Mouse (Mus musculus) Patski (cell line): ENCODE data around the gene Lrrc41. TPM values are rescaled to one million over a fixed set of nuclear protein-coding genes. Genes with fewer than 3 reads are reported as not detected.

ENCODE experiments used
- ATAC-seq: fragments of 100-300 bp; one replicate; pipeline ENCODE4 v1.8.0; 2021
- CTCF ChIA-PET: fragments of 350-600 bp; sonication (Branson Sonifier 250); formaldehyde crosslinking; loops from one replicate; lab custom pipeline; 2022; ENCODE audit warnings: inconsistent platforms; lab: Charles Lee
- POLR2A ChIA-PET: fragments of 350-600 bp; sonication (Branson Sonifier 250); formaldehyde crosslinking; loops from one replicate; lab custom pipeline; 2022; ENCODE audit warnings: antibody characterized with exemption, inconsistent platforms; lab: Charles Lee
- DNase-seq: peaks from one replicate; pipeline ENCODE4 v3.0.0-alpha.2; 2011; ENCODE audit warnings: low read depth, low spot score
- H3K27me3 ChIP-seq: fragments of 371-371 bp; one replicate; pipeline ENCODE4 v1.5.1; 2021
- CTCF ChIP-seq: fragments of 100-300 bp; IDR thresholded peaks from one replicate; pipeline ENCODE4 v1.5.1; 2021
- in situ Hi-C: fragments of 300-500 bp; cut with MboI; formaldehyde crosslinking; loops from 3 replicates; pipeline ENCODE4 v1.11.1; 2018; ENCODE audit warnings: low pct_unique_long_range_greater_than_20kb, mixed read lengths
- polyA plus RNA-seq: library from polyadenylated mRNA; unstranded; gene quantifications from one replicate; pipeline ENCODE4 v1.2.3, GENCODE M21; 2021

Gene Lrrc41
- 58.3 TPM for polyA plus RNA-seq

DNA sequence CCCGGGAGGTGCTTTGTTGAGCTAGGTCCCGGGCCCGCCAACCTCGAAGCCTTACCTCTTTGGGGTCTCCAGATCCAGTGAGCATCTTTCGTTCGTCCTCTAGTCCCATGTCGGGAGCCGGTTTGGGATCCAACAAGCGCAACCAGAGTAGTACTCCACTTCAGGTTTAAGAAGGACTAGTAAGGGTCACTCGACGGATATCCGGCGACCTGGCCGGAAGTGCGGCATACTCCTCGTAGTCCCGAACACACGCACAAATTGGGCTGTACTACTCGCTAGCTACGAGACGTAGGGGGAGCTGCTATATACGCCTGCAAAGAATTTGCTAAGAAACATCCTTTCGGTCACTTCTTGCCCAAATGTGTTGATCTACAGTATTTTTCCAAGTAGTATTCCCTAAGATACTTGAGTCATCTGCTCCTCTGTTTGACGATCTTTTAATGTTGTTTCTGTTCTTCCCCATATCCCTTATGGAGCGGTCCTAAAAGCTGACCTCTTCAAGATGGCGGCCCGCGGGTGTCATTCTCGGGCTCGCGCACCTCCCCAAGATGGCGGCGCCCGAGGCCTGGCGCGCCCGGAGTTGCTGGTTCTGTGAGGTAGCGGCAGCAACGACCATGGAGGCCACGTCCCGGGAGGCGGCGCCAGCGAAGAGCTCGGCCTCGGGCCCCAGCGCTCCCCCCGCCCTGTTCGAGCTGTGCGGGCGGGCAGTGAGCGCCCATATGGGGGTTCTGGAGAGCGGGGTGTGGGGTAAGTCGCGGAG is at the start of gene Lrrc41, which contains the start of gene Uqcrh:
TSS of gene Lrrc41 (plus strand) at position 409 of the 760 bp plus-strand sequence.
TSS of gene Uqcrh (minus strand) at position 211 of the 760 bp plus-strand sequence.
- ATAC-seq (peak; percentile 72), DNase-seq (peak; percentile 91)
- CTCF ChIA-PET: interaction anchor here (1.3 kb wide), 2 partner anchors 25 to 33 kb away, joined by 3 read pairs; no protein-coding TSS in a partner anchor
- POLR2A ChIA-PET: no interaction called here
- TF ChIP-seq CTCF: no peak
- H3K27me3 ChIP-seq: no peaks in the 10 kb centered on the region
- in situ Hi-C loops: no loop called here

DNA sequence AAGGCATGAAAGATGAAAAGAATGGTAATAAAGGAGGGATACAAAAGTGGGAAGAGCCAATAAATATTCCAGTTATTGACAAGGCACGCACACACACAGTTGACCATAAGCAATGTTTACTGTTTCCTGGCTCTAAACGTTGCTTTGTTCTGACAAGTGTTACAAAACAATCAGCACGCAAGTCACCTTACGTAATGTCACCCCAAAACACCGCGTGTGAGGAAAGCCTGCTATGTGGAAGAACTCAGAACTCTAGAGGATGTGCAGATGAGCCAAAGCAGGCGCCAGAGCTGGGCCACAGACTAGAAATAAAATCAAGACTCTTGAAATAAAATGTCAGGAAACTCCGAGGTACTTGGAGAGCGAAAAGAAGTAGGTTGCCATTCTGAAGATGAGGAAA is 42.2 kb upstream of the Lrrc41 start:
- DNase-seq: no peak
- no peak for TF ChIP-seq CTCF
- CTCF ChIA-PET: interaction anchor here (1.4 kb wide), 1 partner anchor 10 kb away, joined by 5 read pairs; no protein-coding TSS in a partner anchor
- no peak for ATAC-seq
- POLR2A ChIA-PET: no interaction called here
- in situ Hi-C loops: no loop called here
- H3K27me3 ChIP-seq: no peaks in the 10 kb centered on the region

DNA sequence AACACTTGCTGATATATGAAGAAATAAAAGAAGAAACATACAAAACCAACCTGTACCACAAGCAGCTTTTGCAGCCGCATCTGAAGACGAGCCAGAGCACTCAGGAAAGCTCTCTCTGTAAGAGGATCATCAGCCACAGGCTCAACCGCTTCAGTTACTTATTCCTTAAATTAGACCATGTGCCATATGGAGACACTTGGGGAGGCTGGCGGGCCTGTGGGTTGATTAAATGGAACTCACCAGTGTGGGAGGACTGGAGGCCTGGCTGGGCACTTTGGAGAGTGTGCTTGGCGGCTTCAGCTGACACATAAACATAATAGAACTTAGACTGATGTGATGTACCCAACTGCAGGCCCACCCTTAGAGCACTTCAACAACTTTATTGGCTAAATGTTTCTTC is 41.7 kb upstream of the Lrrc41 start:
- no peak for TF ChIP-seq CTCF
- POLR2A ChIA-PET: no interaction called here
- CTCF ChIA-PET: interaction anchor here (1.4 kb wide), 1 partner anchor 9 kb away, joined by 5 read pairs; no protein-coding TSS in a partner anchor
- no peak for DNase-seq
- no peak for ATAC-seq
- in situ Hi-C loops: no loop called here
- H3K27me3 ChIP-seq: no peaks in the 10 kb centered on the region

DNA sequence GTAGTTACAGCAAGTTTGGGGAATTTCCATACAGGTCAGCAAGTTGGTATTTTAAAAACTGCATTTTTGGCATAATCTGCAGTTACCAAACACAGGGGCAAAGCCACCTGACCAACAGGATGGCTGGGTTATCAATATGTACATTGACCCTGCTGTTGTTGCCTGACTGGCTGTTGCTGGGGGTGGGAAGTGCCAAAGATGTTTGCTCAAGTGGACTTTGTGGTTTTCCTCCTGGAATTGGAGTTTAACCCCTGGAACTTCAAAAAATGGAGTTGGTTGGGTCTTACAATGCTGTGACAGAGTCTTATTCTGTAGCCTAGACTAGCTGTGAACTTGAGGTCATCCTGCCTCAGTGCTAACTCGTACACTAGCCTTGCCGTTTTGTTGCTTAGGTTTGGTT is 34.6 kb upstream of the Lrrc41 start:
- no peaks in the 10 kb centered on the region for H3K27me3 ChIP-seq

DNA sequence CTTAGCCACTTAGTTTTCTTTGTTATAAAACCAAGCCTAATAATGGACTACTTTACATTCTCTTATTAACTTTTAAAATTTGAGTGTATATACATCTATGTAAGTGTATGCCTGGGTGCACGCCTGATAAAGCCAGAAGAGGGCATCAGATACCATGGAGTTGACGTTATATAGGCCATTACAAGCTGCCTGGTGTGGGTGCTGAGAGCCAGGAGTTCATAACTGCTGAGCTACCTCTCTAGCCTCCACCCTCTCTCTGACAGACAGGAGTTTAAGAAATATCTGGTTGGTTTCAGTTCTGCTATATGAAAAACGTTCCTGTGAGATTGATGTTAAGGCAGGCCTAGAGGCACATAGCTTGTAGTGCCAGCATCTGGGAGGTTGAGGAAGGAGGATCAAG is 32.9 kb upstream of the Lrrc41 start:
- in situ Hi-C loops: no loop called here
- ATAC-seq (no peak), DNase-seq (no peak)
- CTCF ChIA-PET: interaction anchor here (1.1 to 1.2 kb wide), 4 partner anchors 9 to 61 kb away, joined by 3 to 5 read pairs (median 4); partner anchors contain the start of gene Uqcrh
- POLR2A ChIA-PET: interaction anchor here (0.7 kb wide), 1 partner anchor 11 kb away, joined by 3 read pairs; the partner anchor contains the start of gene Nsun4
- H3K27me3 ChIP-seq: no peaks in the 10 kb centered on the region
- TF ChIP-seq CTCF: no peak

More for the DNA sequence above, 34.6 kb upstream of the Lrrc41 start:
- DNase-seq (no peak), ATAC-seq (no peak)
- in situ Hi-C loops: no loop called here
- no peak for TF ChIP-seq CTCF
- POLR2A ChIA-PET: no interaction called here
- CTCF ChIA-PET: no interaction called here

DNA sequence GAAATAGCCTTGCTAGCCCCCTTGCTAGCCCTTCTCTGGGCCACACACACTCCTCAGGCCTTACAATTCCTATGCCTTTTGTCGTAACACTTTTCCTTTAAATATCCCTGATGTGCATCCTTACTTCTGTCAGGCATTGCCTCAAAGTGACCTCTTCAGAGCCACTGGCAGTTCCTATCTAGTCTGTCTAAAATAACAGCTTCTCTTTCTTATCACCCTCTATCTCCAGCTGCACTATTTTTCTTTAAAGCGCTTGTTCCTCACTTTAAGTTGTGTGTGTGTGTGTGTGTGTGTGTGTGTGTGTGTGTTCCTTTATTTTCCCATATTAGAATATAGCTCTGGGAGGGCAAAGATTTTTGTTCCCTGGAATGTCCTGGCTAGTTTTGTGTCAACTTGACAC is 28.5 kb upstream of the Lrrc41 start:
- POLR2A ChIA-PET: interaction anchor here (0.7 kb wide), 1 partner anchor 971 kb away, joined by 4 read pairs; no protein-coding TSS in a partner anchor

DNA sequence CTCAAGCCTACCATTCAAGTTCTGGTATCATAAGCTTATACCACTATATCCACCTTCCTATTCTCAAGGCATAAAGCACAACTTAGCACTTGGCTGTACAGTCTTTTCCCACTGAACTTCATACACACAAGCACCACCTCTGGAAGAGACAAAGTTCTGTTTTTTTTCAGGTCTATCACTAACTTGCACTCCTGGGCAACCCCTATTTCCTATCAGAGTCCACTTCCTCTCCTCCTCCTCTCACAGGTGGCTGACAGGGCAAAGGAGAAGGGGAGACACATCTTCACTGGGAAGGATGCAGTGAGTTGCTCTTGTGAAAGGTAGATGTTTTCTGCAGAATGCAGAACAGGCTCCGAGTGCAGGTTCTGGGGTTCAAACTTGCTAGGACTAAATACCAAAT is 27.4 kb upstream of the Lrrc41 start:
- POLR2A ChIA-PET: no interaction called here
- no peak for ATAC-seq
- in situ Hi-C loops: no loop called here
- CTCF ChIA-PET: no interaction called here
- DNase-seq: no peak
- no peak for TF ChIP-seq CTCF
- H3K27me3 ChIP-seq: no peaks in the 10 kb centered on the region

More for the DNA sequence above, 28.5 kb upstream of the Lrrc41 start:
- no peaks in the 10 kb centered on the region for H3K27me3 ChIP-seq
- no peak for TF ChIP-seq CTCF
- in situ Hi-C loops: no loop called here
- CTCF ChIA-PET: interaction anchor here (0.8 kb wide), 1 partner anchor 9 kb away, joined by 3 read pairs; no protein-coding TSS in a partner anchor
- DNase-seq: no peak
- ATAC-seq: no peak

DNA sequence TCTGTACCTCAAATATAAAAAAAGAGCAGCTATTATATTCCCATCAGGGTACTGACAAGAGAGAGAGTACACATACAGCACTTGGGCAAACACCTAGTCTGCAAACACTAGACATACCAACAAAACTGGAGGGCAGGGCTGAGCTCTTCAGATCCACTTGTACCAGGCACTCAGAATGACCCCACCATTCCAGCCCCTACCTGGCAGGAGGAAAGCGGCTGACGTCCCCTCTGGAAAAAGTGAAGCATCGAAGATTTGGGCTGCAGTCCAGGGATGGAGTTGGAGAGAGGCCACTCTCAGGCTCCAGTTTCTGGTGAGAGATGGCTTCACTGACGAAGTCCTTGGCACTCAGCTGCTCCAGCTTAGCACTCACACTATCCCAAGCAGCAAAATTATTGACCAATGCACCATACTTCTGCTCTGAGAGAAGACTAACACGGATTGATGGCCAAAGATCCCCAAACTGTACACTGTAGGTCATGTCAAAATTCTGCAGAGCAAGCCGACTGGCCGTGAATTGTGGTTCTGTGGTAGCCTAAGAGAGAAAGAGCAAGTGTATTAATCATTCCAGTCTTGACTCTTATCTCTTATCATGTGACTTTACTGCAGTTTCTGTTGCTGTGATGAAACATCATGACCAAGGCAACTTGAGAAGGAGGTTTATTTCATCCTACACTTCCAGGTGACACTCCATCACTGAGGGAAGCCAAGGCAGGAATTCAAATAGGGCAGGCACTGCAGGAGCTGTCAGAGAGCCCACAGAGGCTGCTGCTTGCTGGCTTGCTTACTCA is 26.7 kb upstream of the Lrrc41 start:
- CTCF ChIA-PET: no interaction called here
- no peaks in the 10 kb centered on the region for H3K27me3 ChIP-seq
- ATAC-seq (no peak), DNase-seq (no peak)
- TF ChIP-seq CTCF: no peak
- in situ Hi-C loops: no loop called here
- POLR2A ChIA-PET: no interaction called here

DNA sequence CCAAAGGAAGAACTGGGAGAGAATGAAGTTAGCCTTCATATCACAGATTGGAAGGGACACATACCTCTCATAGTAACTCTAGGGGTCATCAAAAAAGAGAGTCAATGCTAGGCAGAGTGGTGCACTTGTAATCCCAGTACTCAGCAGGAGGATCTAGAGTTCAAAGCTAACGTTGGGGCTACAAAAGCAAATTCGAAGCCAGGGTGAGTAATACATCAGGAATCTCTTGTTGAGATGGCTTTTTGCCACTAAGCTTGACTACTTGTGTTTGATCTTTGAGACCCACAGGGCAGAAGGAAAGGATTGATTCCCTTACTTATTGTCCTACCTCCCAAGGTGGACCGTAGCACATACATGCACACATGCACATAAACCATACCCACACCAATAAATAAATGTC is 25.9 kb upstream of the Lrrc41 start:
- in situ Hi-C loops: no loop called here
- TF ChIP-seq CTCF: no peak
- ChIA-PET POLR2A (no interaction called here), CTCF (no interaction called here)
- H3K27me3 ChIP-seq: no peaks in the 10 kb centered on the region
- ATAC-seq (no peak), DNase-seq (no peak)

DNA sequence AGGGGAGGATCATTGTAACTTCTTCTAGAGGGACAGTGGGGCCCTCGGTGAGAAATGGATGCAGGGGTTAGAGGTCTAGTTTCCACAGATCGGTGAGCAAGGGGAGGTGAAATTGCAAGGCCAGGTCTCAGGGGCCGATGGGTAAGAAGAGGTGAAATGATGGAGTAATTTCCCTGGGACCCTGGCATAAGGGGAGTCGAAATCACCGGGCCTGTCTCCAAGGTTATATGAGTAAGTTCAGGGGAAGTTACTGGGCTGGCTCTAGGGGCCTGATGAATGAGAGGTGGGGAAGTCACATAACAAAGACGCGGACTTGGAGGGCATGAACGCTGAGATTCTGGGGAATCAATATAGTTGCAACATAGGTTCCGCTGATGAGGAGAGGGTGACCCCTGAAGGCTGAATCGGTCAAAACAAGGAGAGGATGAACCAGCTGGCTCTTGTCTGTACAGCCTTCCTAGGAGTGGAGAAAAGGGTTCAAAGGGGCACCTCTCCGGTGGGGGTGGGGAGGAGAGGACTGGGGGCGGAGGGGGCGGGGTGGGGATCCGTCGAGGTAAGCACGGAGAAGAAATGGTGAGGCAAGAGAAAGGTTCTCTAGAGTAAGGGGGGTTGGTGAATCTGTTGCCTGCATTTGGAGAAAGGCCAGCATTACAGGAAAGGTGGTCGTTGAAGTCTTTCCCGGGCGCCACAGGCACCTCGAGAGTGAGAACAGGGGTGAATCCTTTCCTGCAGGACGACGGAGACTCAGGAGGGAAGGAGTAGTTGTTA is 22.4 kb upstream of the Lrrc41 start:
- in situ Hi-C loops: no loop called here
- DNase-seq (no peak), ATAC-seq (no peak)
- TF ChIP-seq CTCF: no peak
- CTCF ChIA-PET: interaction anchor here (1.1 kb wide), 1 partner anchor 10 kb away, joined by 3 read pairs; no protein-coding TSS in a partner anchor
- POLR2A ChIA-PET: interaction anchor here (0.7 kb wide), 1 partner anchor 10 kb away, joined by 3 read pairs; no protein-coding TSS in a partner anchor
- H3K27me3 ChIP-seq: no peaks in the 10 kb centered on the region
